Mouse (Mus musculus) skeletal muscle tissue, postnatal 0 days (tissue): ENCODE results near the gene Hsd17b2. TPM values are rescaled to one million over a fixed set of nuclear protein-coding genes. Genes with fewer than 3 reads are reported as not detected.

ENCODE experiments used
- polyA plus RNA-seq: library from polyadenylated mRNA; unstranded; fragments of >200 nt; fragmentation: Nextera tagmentation; extraction: Ambion mirVana; gene quantifications from 2 replicates; pipeline ENCODE4 v1.2.1, GENCODE M21; 2015

Hsd17b2 gene
- polyA plus RNA-seq: 0.32 and 0.84 TPM in 2 replicates

GRCm38 (mm10) chr8:117701859-117702258 lies at the start of gene Hsd17b2:
Gene Hsd17b2, plus strand, starts transcription at chr8:117701904.

DNA sequence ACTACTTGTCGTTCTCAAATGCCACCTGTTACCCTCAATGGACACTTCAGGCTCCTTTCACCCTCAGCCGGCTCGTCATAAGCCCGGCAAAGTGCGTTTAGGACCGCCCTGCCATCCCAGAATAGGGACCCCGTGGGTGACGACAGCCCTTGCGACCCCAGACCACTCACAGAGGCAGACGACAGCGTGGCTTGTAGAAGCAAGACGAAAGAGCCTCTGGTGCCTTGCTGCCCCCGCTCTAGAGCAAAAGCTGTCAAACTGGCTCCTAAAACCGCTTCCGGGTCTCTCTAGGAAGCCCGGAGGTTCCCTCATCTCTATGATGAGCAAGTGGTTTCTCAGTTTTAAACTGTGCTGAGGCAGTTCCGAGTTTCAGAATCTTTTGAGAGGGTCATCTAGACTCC lies 28.3 kb upstream of the Hsd17b2 start, which contains the start of gene Sdr42e1:
Gene Sdr42e1, minus strand, starts transcription at position 260 of the 401 bp plus-strand sequence.

DNA sequence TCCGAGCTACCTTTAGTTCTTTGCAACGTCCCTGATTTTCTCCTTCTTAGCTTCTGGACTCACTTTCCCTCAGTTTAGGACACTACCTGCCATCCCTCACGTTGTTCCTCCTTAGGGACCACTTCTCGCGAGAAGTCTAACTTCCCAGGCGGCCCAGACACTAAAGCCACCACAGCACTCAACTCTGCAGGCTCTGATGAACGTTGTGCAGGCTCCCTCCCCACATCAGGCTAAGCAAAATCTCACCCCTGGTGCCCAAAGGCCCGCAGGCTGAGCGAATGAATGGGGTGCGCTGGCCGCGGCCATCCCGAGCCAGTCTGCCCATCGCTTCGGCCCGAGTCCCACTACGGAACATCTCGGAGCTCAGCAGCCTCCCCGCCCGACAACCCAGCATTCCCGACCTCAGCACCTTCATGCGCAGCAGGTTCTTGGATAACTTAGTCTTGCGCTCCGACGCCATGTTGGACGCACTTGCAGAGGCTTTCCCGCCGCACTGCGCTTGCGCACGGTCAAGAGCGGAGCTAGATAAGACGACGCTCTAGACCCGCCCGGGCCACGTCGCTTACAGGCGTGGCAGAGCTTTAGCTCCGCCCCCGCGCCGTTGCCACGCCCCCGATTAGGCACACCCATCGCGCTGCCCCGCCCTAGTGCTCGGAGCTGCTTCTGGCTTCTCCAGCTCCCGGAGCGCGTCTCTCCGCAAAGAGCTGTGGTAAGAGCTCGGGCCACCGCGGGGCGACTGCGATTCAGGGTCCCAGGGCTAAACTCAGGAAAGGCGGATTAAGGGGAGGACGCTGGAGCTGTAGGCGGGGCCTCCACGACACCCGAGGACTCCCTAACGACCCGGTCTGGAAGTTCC lies 100.0 kb downstream of the Hsd17b2 start, which contains the start of gene Mphosph6:
Gene Mphosph6, minus strand, starts transcription at position 501 of the 856 bp plus-strand sequence.

Other genes with a start within 250 kb of the Hsd17b2 start
- gene Plcg2, start 203.6 kb upstream of the Hsd17b2 start, polyA plus RNA-seq: 0.83 and 0.99 TPM in 2 replicates
- gene Sdr42e1, start 28.2 kb upstream of the Hsd17b2 start, polyA plus RNA-seq: 0.76 and 2.6 TPM in 2 replicates
- 24.1 and 29.8 TPM in 2 replicates for gene Mphosph6, start 100.0 kb downstream of the Hsd17b2 start, polyA plus RNA-seq